Mouse (Mus musculus) stomach, postnatal 0 days (tissue): ENCODE results near the gene Treh.

ENCODE experiments used
- CTCF ChIP-seq: IDR thresholded peaks from 2 replicates; pipeline ENCODE4 v1.5.1; 2016; ENCODE audit warnings: antibody characterized with exemption, low read depth, mild to moderate bottlenecking, moderate library complexity
- EP300 ChIP-seq: optimal IDR thresholded peaks from 2 replicates; pipeline ENCODE3; 2016; ENCODE audit warnings: antibody characterized with exemption

DNA sequence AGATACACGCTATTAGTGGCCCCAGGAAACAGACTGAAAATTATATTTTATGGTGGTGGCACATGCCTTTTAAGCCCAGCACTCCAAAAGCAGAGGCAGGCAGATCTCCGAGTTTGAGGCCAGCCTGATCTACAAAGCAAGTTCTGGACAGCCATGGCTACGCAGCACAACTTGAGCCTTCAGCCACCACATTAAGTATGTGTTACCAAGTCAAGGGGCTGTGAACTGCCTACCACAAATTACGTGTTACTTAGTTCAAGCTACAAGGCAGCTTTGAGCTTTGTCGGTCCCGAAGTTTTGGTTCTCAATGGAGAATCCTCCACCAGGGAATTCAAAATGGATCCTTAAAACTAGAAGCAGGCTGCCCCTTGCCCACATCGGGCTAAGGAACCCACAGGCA, 29.9 kb upstream of the Treh start:
- TF ChIP-seq CTCF (no peak), EP300 (no peak)
